Mouse (Mus musculus): ENCODE data around the gene Sell. TPM values are rescaled to one million over a fixed set of nuclear protein-coding genes. Genes with fewer than 3 reads are reported as not detected.

The Sell gene
- polyA plus RNA-seq, 1 experiment from 2014 or later = not detected

DNA sequence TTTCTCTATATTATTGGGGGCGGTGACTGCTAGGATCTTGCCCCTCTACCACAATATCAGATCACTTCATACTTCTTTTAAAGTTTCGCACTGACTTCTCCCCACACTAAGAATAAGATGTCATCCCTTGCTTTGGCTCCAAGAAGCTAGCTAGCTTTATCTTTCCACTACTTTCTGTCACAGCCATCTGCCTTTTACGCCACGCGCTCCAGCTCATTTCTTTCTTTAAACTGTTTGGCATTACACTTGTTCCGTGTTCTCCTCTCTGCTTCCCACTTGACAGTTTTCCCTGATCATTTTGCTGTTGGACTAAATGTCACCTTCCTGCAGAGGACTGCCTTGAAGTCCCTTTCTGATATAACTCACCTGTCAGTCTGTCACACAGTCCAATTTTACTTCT is 56.1 kb downstream of the Sell start:
- peaks cover 10% of the 10 kb centered on the region for H3K4me1 ChIP-seq
- DNase-seq (ENCODE audit: extremely low spot score, low spot score) = no peak
- H3K9me3 ChIP-seq = no peaks in the 10 kb centered on the region
- no peak overlapping the region for H3K27ac ChIP-seq
- no peak overlapping the region for H3K4me3 ChIP-seq
- no peaks in the 10 kb centered on the region for H3K36me3 ChIP-seq (replicated peaks)
- WGBS = 93% methylated on average over 6 of the region's 6 CpGs
- no peaks in the 10 kb centered on the region for H3K27me3 ChIP-seq (ENCODE audit: poor library complexity, severe bottlenecking)

DNA sequence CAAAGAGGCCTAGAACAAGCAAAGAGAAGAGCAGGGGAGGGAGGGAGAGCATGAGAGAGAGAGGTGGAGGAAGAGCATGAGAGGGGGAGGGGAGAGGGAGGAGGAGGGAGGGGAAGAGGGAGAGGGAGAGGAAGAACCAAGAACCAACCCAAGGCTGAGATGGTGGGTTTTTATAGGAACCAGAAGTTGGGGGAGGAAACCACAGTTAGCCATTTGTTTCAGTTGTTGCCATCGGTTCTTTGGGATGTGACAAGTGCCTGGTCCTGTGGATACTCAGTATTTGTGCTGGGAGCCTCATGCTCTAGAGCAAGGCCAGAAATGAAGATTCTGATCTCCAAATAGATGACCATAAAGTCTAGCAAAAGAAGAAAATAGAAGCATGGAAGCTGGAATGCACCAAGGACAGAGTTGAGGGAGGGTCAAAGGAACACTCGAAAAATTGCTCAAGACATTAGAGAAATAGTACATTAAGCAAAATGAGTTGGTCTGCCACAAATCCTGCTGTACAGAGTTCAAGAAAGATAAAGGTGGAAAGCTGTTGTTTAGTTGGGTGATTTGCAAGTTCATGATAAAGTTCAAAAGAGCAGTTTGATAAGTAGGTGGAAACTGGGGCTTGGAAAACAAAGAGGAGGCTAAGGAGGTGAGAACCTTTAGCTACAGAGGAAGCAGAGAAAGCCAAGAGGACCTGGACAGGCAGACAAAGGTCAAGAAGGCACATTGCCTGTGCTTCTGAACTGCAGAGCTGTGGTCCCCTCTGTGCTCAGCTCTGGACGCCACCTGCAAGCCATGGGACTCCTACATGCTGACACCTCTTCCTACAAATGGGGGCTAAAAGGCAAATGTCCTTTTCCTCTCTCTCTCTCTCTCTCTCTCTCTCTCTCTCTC is 58.4 kb downstream of the Sell start:
- H3K27me3 ChIP-seq (ENCODE audit: poor library complexity, severe bottlenecking) = no peaks in the 10 kb centered on the region

GRCm38 (mm10) chr1:164120777-164121158 is 59.0 kb downstream of the Sell start:
- Histone ChIP-seq H3K9me3 (no peaks in the 10 kb centered on the region), H3K27ac (no peak overlapping the region), H3K4me1 (peaks cover under 1% of the 10 kb centered on the region; the same call in 1 of the 2 replicates), H3K27me3 (ENCODE audit: poor library complexity, severe bottlenecking) (no peaks in the 10 kb centered on the region), H3K36me3 (replicated peaks) (no peaks in the 10 kb centered on the region), H3K4me3 (no peak overlapping the region)
- no peak for DNase-seq (ENCODE audit: extremely low spot score, low spot score)
- 93% methylated on average over 3 of the region's 3 CpGs for WGBS

More for the DNA sequence above, 58.4 kb downstream of the Sell start:
- WGBS = 80% methylated on average over 3 of the region's 3 CpGs
- DNase-seq (ENCODE audit: extremely low spot score, low spot score) = no peak
- Histone ChIP-seq H3K36me3 (replicated peaks) (no peaks in the 10 kb centered on the region), H3K4me3 (no peak overlapping the region), H3K27ac (no peak overlapping the region), H3K9me3 (no peaks in the 10 kb centered on the region), H3K4me1 (peaks cover 7% of the 10 kb centered on the region)

DNA sequence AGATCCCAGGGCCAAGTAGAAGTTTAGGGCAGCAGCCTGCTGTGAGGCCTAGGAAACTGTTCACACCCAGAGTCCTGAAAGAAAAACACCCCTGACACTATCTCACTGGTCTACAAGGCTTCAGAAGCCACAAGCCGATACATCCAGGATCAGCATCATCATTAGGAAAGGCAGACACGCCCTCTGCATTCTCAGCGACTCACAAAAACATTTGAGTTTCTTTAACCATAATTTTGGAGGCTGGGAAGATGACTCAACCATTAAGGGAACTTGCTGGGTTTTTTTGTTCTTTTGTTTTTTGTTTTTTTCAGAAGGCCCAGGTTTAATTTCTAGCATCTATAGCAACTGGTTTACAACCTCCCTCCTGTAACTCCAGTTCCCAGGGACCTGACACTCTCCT is 62.1 kb downstream of the Sell start:
- H3K4me1 ChIP-seq = no peaks in the 10 kb centered on the region
- no peaks in the 10 kb centered on the region for H3K27me3 ChIP-seq (ENCODE audit: poor library complexity, severe bottlenecking)
- no peak overlapping the region for H3K4me3 ChIP-seq
- DNase-seq (ENCODE audit: extremely low spot score, low spot score) = no peak
- no peak overlapping the region for H3K27ac ChIP-seq
- no peaks in the 10 kb centered on the region for H3K36me3 ChIP-seq (replicated peaks)
- H3K9me3 ChIP-seq = peaks cover 4% of the 10 kb centered on the region; the same call in 1 of the 2 replicates
- 82% methylated on average over 3 of the region's 3 CpGs for WGBS

DNA sequence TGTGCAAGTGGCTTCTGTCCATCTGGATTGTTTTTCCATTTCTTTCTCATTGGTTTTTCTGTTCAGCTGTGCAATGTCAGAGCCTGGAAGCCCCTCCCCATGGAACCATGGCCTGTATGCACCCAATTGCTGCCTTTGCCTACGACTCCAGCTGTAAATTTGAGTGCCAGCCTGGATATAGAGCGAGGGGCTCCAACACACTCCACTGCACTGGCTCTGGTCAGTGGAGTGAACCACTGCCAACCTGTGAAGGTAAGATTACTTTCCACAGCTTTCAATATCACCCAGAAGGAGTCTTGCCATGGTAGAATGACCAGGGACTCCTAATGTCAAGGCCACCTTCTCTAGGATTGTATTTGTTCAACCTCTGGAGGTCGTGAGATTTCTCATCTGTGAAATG is 68.2 kb downstream of the Sell start:
- no peak for DNase-seq (ENCODE audit: extremely low spot score, low spot score)
- peaks cover 4% of the 10 kb centered on the region; the same call in 1 of the 2 replicates for H3K9me3 ChIP-seq
- H3K27me3 ChIP-seq (ENCODE audit: poor library complexity, severe bottlenecking) = no peaks in the 10 kb centered on the region
- no peaks in the 10 kb centered on the region for H3K36me3 ChIP-seq (replicated peaks)
- 75% methylated on average over 3 of the region's 3 CpGs for WGBS
- no peak overlapping the region for H3K27ac ChIP-seq
- H3K4me1 ChIP-seq = no peaks in the 10 kb centered on the region
- no peak overlapping the region for H3K4me3 ChIP-seq

- 90% methylated on average over 1 of the region's 1 CpGs for WGBS
- H3K4me3 ChIP-seq = no peak overlapping the region
Observed at GRCm38 (mm10) chr1:164132609-164133008, 70.8 kb downstream of the Sell start.

More at GRCm38 (mm10) chr1:164132609-164133008, 70.8 kb downstream of the Sell start:
- no peak for DNase-seq (ENCODE audit: extremely low spot score, low spot score)
- peaks cover 4% of the 10 kb centered on the region; the same call in 1 of the 2 replicates for H3K9me3 ChIP-seq
- H3K36me3 ChIP-seq (replicated peaks) = no peaks in the 10 kb centered on the region
- no peak overlapping the region for H3K27ac ChIP-seq
- no peaks in the 10 kb centered on the region for H3K4me1 ChIP-seq
- H3K27me3 ChIP-seq (ENCODE audit: poor library complexity, severe bottlenecking) = no peaks in the 10 kb centered on the region

Other genes with a start within 250 kb of the Sell start
- 15.5 and 16.3 TPM in 2 replicates for gene Scyl3, start 132.9 kb upstream of the Sell start, polyA plus RNA-seq (2016; fragmentation: Nextera tagmentation; extraction: Ambion mirVana)
- gene BC055324, start 67.2 kb upstream of the Sell start, polyA plus RNA-seq (2016; fragmentation: Nextera tagmentation; extraction: Ambion mirVana) = 47.2 and 47.8 TPM in 2 replicates
- 10.3 and 11.2 TPM in 2 replicates for gene Mettl18, start 67.1 kb upstream of the Sell start, polyA plus RNA-seq (2016; fragmentation: Nextera tagmentation; extraction: Ambion mirVana)
- not detected in 2 replicates for gene Sele, start 13.7 kb upstream of the Sell start, polyA plus RNA-seq (2016; fragmentation: Nextera tagmentation; extraction: Ambion mirVana)
- not detected in 2 replicates for gene Selp, start 53.3 kb downstream of the Sell start, polyA plus RNA-seq (2016; fragmentation: Nextera tagmentation; extraction: Ambion mirVana)
- 0.27 and 0.36 TPM in 2 replicates for gene F5, start 89.9 kb downstream of the Sell start, polyA plus RNA-seq (2016; fragmentation: Nextera tagmentation; extraction: Ambion mirVana)
- gene Slc19a2, start 187.1 kb downstream of the Sell start, polyA plus RNA-seq (2016; fragmentation: Nextera tagmentation; extraction: Ambion mirVana) = 11.2 and 12.2 TPM in 2 replicates
- gene Ccdc181, start 213.6 kb downstream of the Sell start, polyA plus RNA-seq (2016; fragmentation: Nextera tagmentation; extraction: Ambion mirVana) = 13.9 and 14.0 TPM in 2 replicates
- 45.6 and 48.8 TPM in 2 replicates for gene Nme7, start 242.1 kb downstream of the Sell start, polyA plus RNA-seq (2016; fragmentation: Nextera tagmentation; extraction: Ambion mirVana)
- gene Blzf1, start 245.5 kb downstream of the Sell start, polyA plus RNA-seq (2016; fragmentation: Nextera tagmentation; extraction: Ambion mirVana) = 24.9 and 26.7 TPM in 2 replicates

Measured in forebrain, embryonic 10.5 days (tissue).